Mouse (Mus musculus) adrenal gland (tissue): ENCODE results near the gene Epb42.

Experiments used
- microRNA-seq, 2 experiments: library from miRNA; unstranded; fragments of <30 nt; microRNA quantifications; one replicate each; pipeline ENCODE4; 2019

Gene Epb42

Small RNA genes lying within 50 kb of the gene (microRNA-seq; reads per million reads assigned to microRNA genes)
- gene Gm44325 = 0 to 0.11 reads per million in 2 experiments
